Mouse (Mus musculus) cerebellum, adult 9-10 months (tissue): ENCODE data around the gene Cct8l1.
A peak's percentile ranks its signal among the peaks of the same experiment; 100 is the strongest.

Experiments
- DNase-seq: peaks from one replicate; pipeline ENCODE4 v3.0.0; 2022

Gene Cct8l1

GRCm38 (mm10) chr5:25530629-25531028 is 14.8 kb downstream of the Cct8l1 start:
- peak; percentile 57 for DNase-seq

DNA sequence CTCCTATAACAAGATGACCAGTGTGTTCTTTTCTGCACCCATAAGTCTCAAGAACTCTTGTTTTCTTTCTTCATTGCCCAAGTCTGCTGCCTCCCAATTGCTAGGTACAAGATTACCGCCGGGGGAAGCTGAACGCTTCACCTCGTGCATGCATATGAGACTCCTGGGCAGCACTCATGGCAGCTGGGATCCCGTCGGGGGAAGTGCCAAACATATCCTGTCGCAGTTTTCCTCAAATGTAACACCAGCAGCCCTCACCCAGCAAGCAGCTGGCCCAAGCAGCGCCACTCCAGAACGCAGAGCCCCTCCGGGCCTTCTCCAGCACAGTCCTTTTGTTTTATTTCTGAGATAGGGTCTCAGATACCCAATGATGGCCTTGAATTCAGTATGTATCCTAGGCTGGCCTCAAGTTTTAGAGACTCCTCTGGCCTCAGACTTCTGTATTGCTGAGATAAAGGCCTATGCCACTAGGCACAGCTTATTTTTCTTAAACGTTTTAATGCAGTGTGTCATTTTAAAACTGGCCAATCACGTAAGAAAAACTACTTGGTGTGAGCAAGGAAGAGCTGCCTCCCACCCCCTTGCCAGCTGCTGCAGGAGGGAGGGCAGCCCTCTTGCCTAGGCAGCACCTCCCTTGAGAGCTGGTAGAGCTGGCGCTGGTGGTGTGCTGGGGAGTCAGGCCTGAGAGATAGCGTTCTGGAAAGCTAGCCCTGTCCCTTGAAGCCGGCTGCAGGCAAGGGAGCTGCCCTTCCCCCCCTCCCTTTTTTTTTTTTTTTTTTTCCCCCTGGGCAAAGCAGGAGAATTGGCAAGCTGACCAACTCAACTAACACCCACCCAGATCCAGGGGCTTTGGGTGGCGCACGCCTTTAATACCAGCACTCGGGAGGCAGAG is 16.6 kb downstream of the Cct8l1 start:
- no peak for DNase-seq

DNA sequence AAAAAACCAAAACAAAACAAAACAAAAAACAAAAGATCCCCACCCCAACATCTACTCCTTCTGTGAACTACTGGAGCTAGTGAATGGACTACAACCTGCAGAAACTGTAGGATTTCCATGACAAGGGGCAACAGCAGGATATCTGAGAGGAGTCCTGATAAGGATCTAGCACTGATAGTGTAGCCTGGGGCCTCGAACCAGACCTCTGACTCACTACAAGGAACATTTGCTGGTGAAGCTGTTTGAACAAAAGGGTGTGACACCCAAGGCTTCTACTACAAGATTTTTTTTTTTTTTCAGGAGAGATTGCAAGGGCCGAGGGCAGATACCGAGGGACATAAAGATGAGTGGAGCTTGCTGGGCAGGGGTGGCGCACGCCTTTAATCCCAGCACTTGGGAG is 17.4 kb downstream of the Cct8l1 start:
- DNase-seq = no peak

DNA sequence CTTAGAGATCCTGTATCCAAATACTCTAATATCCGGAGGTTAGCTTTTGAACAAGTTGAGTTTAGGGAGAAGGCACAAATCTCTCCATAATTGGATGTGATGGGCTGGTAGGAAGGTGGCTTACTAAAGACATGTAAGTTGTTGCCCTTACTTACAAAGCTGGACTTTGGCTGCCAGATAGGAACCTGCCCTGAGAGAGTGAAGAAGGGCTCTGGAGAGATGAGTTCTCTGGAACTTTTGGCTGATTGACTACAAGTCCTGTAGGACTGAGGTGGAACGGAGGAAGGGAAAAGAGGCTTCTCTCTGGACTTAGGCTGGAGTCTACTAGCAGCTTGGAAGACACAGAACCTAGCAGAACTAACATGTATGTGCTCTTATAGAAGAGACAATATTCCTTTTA is 19.7 kb downstream of the Cct8l1 start:
- DNase-seq = no peak

GRCm38 (mm10) chr5:25536451-25536850 is 20.6 kb downstream of the Cct8l1 start:
- DNase-seq = no peak

- DNase-seq = no peak
Measured at GRCm38 (mm10) chr5:25536921-25537409, 21.1 kb downstream of the Cct8l1 start.

DNA sequence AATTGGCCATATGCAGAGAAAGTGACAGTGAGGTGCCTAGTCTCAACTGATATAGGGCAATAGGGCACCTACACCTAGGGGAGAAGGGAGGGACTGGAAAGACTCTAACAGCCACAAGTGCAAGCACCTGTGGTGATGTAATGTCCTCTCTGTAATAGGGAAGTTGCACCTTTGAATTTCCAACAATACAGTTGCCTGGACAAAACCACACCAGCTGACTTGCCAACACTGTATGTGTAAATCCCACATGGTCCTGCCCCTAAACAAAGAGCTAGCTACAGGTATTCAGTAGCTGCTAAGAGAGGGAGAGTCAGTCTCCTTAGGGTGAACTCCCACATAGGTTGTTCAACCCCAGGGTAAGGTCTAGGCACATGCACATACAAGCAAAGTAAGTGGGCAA is 24.5 kb downstream of the Cct8l1 start:
- no peak for DNase-seq

- no peak for DNase-seq
Measured at GRCm38 (mm10) chr5:25540921-25541320, 25.1 kb downstream of the Cct8l1 start.

DNA sequence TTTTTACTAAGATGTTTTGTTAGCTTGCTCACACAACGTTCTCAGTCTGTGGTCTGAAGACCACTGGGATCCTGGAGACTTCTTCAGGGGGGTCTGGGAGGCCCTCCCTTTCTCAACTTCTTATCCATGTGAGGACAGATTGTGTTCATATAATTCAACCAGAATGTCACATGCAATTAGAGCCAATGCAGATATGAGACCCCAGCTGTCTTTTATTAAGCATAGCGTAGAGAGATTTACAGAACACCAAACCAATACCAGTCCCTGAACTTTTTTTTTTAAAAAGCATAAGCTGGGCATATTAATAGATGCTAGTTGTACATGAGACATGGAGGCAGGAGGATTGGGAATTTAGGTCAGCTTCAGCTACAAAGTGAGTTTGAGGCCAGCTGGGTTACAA is 25.8 kb downstream of the Cct8l1 start:
- DNase-seq = no peak

DNA sequence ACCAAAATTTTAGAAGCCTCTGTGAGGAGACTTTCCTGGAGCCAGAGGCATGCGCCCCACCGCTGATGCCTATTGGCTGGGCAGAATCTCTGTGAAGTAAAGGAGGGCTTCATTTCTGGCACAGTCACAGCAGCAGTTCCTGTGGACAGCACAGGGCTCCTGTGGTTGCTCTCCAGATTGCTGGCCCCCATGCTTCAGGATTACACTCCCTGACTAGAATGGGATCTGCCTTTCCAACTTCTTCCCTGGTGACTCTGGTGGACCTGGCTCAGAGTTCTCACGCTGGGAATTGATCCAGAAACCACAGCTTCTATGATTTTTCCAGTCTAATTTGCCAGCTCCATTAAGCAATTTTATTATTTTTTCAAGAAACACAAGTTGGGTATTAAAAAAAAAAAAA is 28.2 kb downstream of the Cct8l1 start:
- peak; percentile 49 for DNase-seq

DNA sequence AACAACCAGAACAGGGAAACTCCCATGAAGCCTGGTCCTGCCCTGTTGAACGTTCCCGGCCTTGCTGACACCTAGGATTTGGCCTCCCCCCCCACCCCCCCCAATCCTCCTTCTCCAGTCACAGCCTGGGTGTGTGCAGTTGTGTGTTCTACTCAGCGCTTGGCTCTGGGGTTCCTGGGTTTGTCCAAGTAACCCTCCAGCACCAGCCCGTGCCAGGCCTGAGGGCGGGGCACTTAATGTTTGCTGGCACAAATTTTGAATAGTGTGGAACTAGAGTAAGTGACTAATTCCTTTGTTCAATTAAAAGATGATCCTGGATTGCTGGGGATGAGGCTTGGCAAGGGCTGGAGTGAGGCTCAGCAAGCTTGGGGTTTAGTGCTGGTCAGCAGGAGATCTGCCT is 28.7 kb downstream of the Cct8l1 start:
- DNase-seq = no peak

DNA sequence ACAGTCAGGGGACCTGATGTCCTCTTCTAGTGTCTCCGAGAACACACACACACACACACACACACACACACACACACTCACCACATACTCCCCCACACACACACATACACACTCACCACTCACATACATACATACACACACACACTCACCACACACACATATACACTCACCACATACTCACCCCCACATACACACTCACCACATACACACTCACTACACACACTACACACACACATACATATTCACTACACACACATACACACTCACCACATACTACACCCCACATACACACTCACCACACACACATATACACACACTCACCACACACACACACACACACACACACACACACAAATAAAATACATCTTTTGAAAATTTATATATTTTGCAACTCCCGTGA is 31.0 kb downstream of the Cct8l1 start:
- no peak for DNase-seq

GRCm38 (mm10) chr5:25550912-25551311 is 35.0 kb downstream of the Cct8l1 start:
- no peak for DNase-seq

GRCm38 (mm10) chr5:25554210-25554609 is 38.3 kb downstream of the Cct8l1 start:
- no peak for DNase-seq

DNA sequence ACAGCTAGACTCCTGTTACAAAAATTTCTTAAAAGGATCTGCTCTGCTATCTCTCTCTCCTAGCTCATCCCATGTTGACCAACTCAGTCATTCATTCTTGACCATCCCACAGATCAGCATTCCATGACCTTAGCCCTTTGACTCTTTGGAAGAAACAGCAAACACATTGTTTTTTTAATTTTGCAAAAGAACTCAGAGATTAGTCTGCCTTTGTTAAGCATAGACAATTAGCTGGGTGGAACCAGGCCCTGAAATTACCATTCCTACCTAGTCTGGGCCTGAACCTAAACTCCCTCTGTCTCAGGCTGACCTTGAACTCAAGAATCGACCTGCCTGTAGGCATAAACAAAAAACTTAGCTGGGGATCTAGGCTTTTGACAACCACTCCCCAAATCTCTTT is 38.8 kb downstream of the Cct8l1 start:
- no peak for DNase-seq

- no peak for DNase-seq
Measured at GRCm38 (mm10) chr5:25555684-25556083, 39.8 kb downstream of the Cct8l1 start.

- no peak for DNase-seq
Measured at GRCm38 (mm10) chr5:25556363-25556762, 40.5 kb downstream of the Cct8l1 start.
